Mouse (Mus musculus): ENCODE data around the gene Krtap5-2. TPM values are rescaled to one million over a fixed set of nuclear protein-coding genes. Genes with fewer than 3 reads are reported as not detected.
"Not testable (repeated sequence)": the region's sequence is repeated elsewhere in the genome, so short reads cannot be mapped to it uniquely, and the experiment has no call there.

Gene Krtap5-2
- polyA plus RNA-seq, 1 experiment from 2014 or later = not detected

GRCm38 (mm10) chr7:142169836-142170235 is 6.0 kb downstream of the Krtap5-2 start:
- ATAC-seq (ENCODE audit: insufficient read depth) = no peak
- Histone ChIP-seq H3K27ac (replicated peaks) (no peak overlapping the region), H3K9me3 (replicated peaks) (no peaks in the 10 kb centered on the region), H3K9ac (no peak overlapping the region), H3K4me3 (replicated peaks) (no peak overlapping the region), H3K27me3 (no peaks in the 10 kb centered on the region), H3K4me2 (no peak overlapping the region), H3K36me3 (replicated peaks) (no peaks in the 10 kb centered on the region), H3K4me1 (replicated peaks) (no peaks in the 10 kb centered on the region)
- WGBS (ENCODE audit: insufficient replicate concordance) = 35% methylated on average over 3 of the region's 3 CpGs

GRCm38 (mm10) chr7:142165639-142166038 is 10.2 kb downstream of the Krtap5-2 start, which contains the start of gene Gm4553:
TSS of gene Gm4553 (minus strand) at chr7:142165739.
- not testable (repeated sequence) for H3K27me3 ChIP-seq; H3K9me3 ChIP-seq (replicated peaks); ATAC-seq (ENCODE audit: insufficient read depth); H3K9ac ChIP-seq; H3K4me2 ChIP-seq; H3K27ac ChIP-seq (replicated peaks); H3K4me1 ChIP-seq (replicated peaks); H3K36me3 ChIP-seq (replicated peaks); H3K4me3 ChIP-seq (replicated peaks)

- 75% methylated on average over 3 of the region's 3 CpGs for WGBS (ENCODE audit: insufficient replicate concordance)
- H3K9ac ChIP-seq = no peak overlapping the region
- ATAC-seq (ENCODE audit: insufficient read depth) = no peak
- no peaks in the 10 kb centered on the region for H3K4me1 ChIP-seq (replicated peaks)
- H3K36me3 ChIP-seq (replicated peaks) = no peaks in the 10 kb centered on the region
- H3K9me3 ChIP-seq (replicated peaks) = no peaks in the 10 kb centered on the region
- H3K27me3 ChIP-seq = peaks cover 4% of the 10 kb centered on the region; the same call in 1 of the 2 replicates
- H3K4me3 ChIP-seq (replicated peaks) = no peak overlapping the region
- H3K27ac ChIP-seq (replicated peaks) = no peak overlapping the region
- no peak overlapping the region for H3K4me2 ChIP-seq
These were observed 16.4 kb downstream of the Krtap5-2 start for GRCm38 (mm10) chr7:142159366-142159765.

GRCm38 (mm10) chr7:142157013-142157412 is 18.8 kb downstream of the Krtap5-2 start, which contains the start of gene Gm29735:
TSS of gene Gm29735 (minus strand) at chr7:142157113.
- not testable (repeated sequence) for H3K9ac ChIP-seq

GRCm38 (mm10) chr7:142155308-142155707 is 20.5 kb downstream of the Krtap5-2 start:
- no peaks in the 10 kb centered on the region for H3K27me3 ChIP-seq
- H3K36me3 ChIP-seq (replicated peaks) = no peaks in the 10 kb centered on the region
- no peak for ATAC-seq (ENCODE audit: insufficient read depth)
- no peak overlapping the region for H3K27ac ChIP-seq (replicated peaks)
- no peaks in the 10 kb centered on the region for H3K4me1 ChIP-seq (replicated peaks)
- H3K4me2 ChIP-seq = no peak overlapping the region
- no peak overlapping the region for H3K9ac ChIP-seq
- H3K4me3 ChIP-seq (replicated peaks) = no peak overlapping the region
- H3K9me3 ChIP-seq (replicated peaks) = no peaks in the 10 kb centered on the region
- WGBS (ENCODE audit: insufficient replicate concordance) = 37% methylated on average over 1 of the region's 1 CpGs

More at GRCm38 (mm10) chr7:142157013-142157412, 18.8 kb downstream of the Krtap5-2 start, which contains the start of gene Gm29735:
- H3K4me2 ChIP-seq; H3K4me3 ChIP-seq (replicated peaks); H3K27ac ChIP-seq (replicated peaks); H3K36me3 ChIP-seq (replicated peaks); H3K27me3 ChIP-seq; H3K4me1 ChIP-seq (replicated peaks); ATAC-seq (ENCODE audit: insufficient read depth); H3K9me3 ChIP-seq (replicated peaks): not testable (repeated sequence)
- 22% methylated on average over 2 of the region's 2 CpGs for WGBS (ENCODE audit: insufficient replicate concordance)

- H3K27me3 ChIP-seq = no peaks in the 10 kb centered on the region
- no peaks in the 10 kb centered on the region for H3K36me3 ChIP-seq (replicated peaks)
These were observed 23.6 kb downstream of the Krtap5-2 start for GRCm38 (mm10) chr7:142152191-142152590.

GRCm38 (mm10) chr7:142148633-142149032 is 27.2 kb downstream of the Krtap5-2 start:
- H3K4me1 ChIP-seq (replicated peaks) = no peaks in the 10 kb centered on the region
- no peak overlapping the region for H3K9ac ChIP-seq

More at GRCm38 (mm10) chr7:142152191-142152590, 23.6 kb downstream of the Krtap5-2 start:
- Histone ChIP-seq H3K4me2 (no peak overlapping the region), H3K9ac (no peak overlapping the region), H3K27ac (replicated peaks) (no peak overlapping the region), H3K4me3 (replicated peaks) (no peak overlapping the region), H3K4me1 (replicated peaks) (no peaks in the 10 kb centered on the region), H3K9me3 (replicated peaks) (no peaks in the 10 kb centered on the region)
- 52% methylated on average over 4 of the region's 4 CpGs for WGBS (ENCODE audit: insufficient replicate concordance)
- no peak for ATAC-seq (ENCODE audit: insufficient read depth)

GRCm38 (mm10) chr7:142146033-142146432 is 29.8 kb downstream of the Krtap5-2 start:
- no peaks in the 10 kb centered on the region for H3K9me3 ChIP-seq (replicated peaks)
- H3K4me1 ChIP-seq (replicated peaks) = no peaks in the 10 kb centered on the region
- H3K4me3 ChIP-seq (replicated peaks) = no peak overlapping the region
- H3K9ac ChIP-seq = no peak overlapping the region
- ATAC-seq (ENCODE audit: insufficient read depth) = no peak
- no peaks in the 10 kb centered on the region for H3K27me3 ChIP-seq
- H3K27ac ChIP-seq (replicated peaks) = no peak overlapping the region
- H3K36me3 ChIP-seq (replicated peaks) = no peaks in the 10 kb centered on the region
- H3K4me2 ChIP-seq = no peak overlapping the region
- WGBS (ENCODE audit: insufficient replicate concordance) = 0% methylated on average over 1 of the region's 1 CpGs

More at GRCm38 (mm10) chr7:142148633-142149032, 27.2 kb downstream of the Krtap5-2 start:
- H3K27me3 ChIP-seq = no peaks in the 10 kb centered on the region
- H3K4me2 ChIP-seq = no peak overlapping the region
- no peaks in the 10 kb centered on the region for H3K36me3 ChIP-seq (replicated peaks)
- ATAC-seq (ENCODE audit: insufficient read depth) = no peak
- H3K4me3 ChIP-seq (replicated peaks) = no peak overlapping the region
- no peak overlapping the region for H3K27ac ChIP-seq (replicated peaks)
- H3K9me3 ChIP-seq (replicated peaks) = no peaks in the 10 kb centered on the region

- ATAC-seq (ENCODE audit: insufficient read depth) = no peak
- WGBS (ENCODE audit: insufficient replicate concordance) = 26% methylated on average over 4 of the region's 4 CpGs
- H3K9ac ChIP-seq = no peak overlapping the region
These were observed 30.3 kb downstream of the Krtap5-2 start for GRCm38 (mm10) chr7:142145413-142145940.

GRCm38 (mm10) chr7:142144507-142144906 is 31.3 kb downstream of the Krtap5-2 start, which contains the start of gene Gm45337:
TSS of gene Gm45337 (minus strand) at chr7:142144607.
- Histone ChIP-seq H3K9me3 (replicated peaks) (no peaks in the 10 kb centered on the region), H3K4me1 (replicated peaks) (no peaks in the 10 kb centered on the region), H3K9ac (no peak within 1 kb of the TSS), H3K36me3 (replicated peaks) (no peaks in the 10 kb centered on the region), H3K4me2 (no peak within 1 kb of the TSS), H3K27ac (replicated peaks) (no peak within 1 kb of the TSS), H3K4me3 (replicated peaks) (no peak within 1 kb of the TSS), H3K27me3 (no peaks in the 10 kb centered on the region)
- ATAC-seq (ENCODE audit: insufficient read depth) = no peak
- 43% methylated on average over 1 of the region's 1 CpGs for WGBS (ENCODE audit: insufficient replicate concordance)

More at GRCm38 (mm10) chr7:142145413-142145940, 30.3 kb downstream of the Krtap5-2 start:
- Histone ChIP-seq H3K27me3 (no peaks in the 10 kb centered on the region), H3K4me2 (no peak overlapping the region), H3K4me3 (replicated peaks) (no peak overlapping the region), H3K36me3 (replicated peaks) (no peaks in the 10 kb centered on the region), H3K9me3 (replicated peaks) (no peaks in the 10 kb centered on the region), H3K4me1 (replicated peaks) (no peaks in the 10 kb centered on the region), H3K27ac (replicated peaks) (no peak overlapping the region)

GRCm38 (mm10) chr7:142143506-142144010 is 32.2 kb downstream of the Krtap5-2 start:
- not testable (repeated sequence) for ATAC-seq (ENCODE audit: insufficient read depth); H3K36me3 ChIP-seq (replicated peaks); H3K4me1 ChIP-seq (replicated peaks); H3K9me3 ChIP-seq (replicated peaks); H3K4me2 ChIP-seq; H3K9ac ChIP-seq; H3K4me3 ChIP-seq (replicated peaks); H3K27me3 ChIP-seq; H3K27ac ChIP-seq (replicated peaks)
- 10% methylated on average over 1 of the region's 1 CpGs for WGBS (ENCODE audit: insufficient replicate concordance)

GRCm38 (mm10) chr7:142140696-142141095 is 35.1 kb downstream of the Krtap5-2 start:
- Histone ChIP-seq H3K36me3 (replicated peaks) (no peaks in the 10 kb centered on the region), H3K27ac (replicated peaks) (no peak overlapping the region), H3K9ac (no peak overlapping the region), H3K27me3 (no peaks in the 10 kb centered on the region), H3K4me1 (replicated peaks) (no peaks in the 10 kb centered on the region), H3K4me3 (replicated peaks) (no peak overlapping the region), H3K9me3 (replicated peaks) (no peaks in the 10 kb centered on the region), H3K4me2 (no peak overlapping the region)
- 8% methylated on average over 1 of the region's 1 CpGs for whole genome bisulfite sequencing (ENCODE audit: insufficient replicate concordance)
- ATAC-seq (ENCODE audit: insufficient read depth) = no peak

Data from liver, embryonic 15.5 days (tissue).